Mouse (Mus musculus) CH12.LX (cell line): Measurements from ENCODE around the gene Rc3h1. TPM values are rescaled to one million over a fixed set of nuclear protein-coding genes. Genes with fewer than 3 reads are reported as not detected.

Experiments
- DNase-seq: peaks from one replicate; pipeline ENCODE4 v3.0.0-alpha.2; 2013; ENCODE audit errors: extremely low read depth
- H3K27ac ChIP-seq: 2 replicates; pipeline ENCODE4 v1.5.1; 2012; ENCODE audit warnings: low read depth, mild to moderate bottlenecking, control low read depth, moderate library complexity; ENCODE audit not compliant: insufficient read depth
- H3K27me3 ChIP-seq: replicated peaks from 2 replicates; pipeline ENCODE3; 2012; ENCODE audit warnings: inconsistent platforms
- H3K36me3 ChIP-seq, 2 experiments: replicated peaks in 1 of 2; 2 replicates each; pipeline versions ENCODE3 to v1.6.1; 2012; ENCODE audit warnings: inconsistent platforms in 1 of 2, low read length in 1 of 2, mild to moderate bottlenecking in 1 of 2, mixed read lengths in 1 of 2, moderate library complexity in 1 of 2; ENCODE audit not compliant: control insufficient read depth in 1 of 2, insufficient read depth in 1 of 2
- H3K4me1 ChIP-seq, 2 experiments: 2 replicates each; pipeline ENCODE4 v1.6.1; 2012; ENCODE audit warnings: inconsistent platforms in 1 of 2, moderate library complexity in 1 of 2; ENCODE audit not compliant: insufficient read depth in 2 of 2, control insufficient read depth in 1 of 2
- H3K4me2 ChIP-seq: 2 replicates; pipeline ENCODE4 v1.6.1; 2012; ENCODE audit warnings: low read depth, mild to moderate bottlenecking, control low read depth; ENCODE audit not compliant: poor library complexity, insufficient read depth, severe bottlenecking
- H3K4me3 ChIP-seq, 3 experiments: fragments of 150-350 bp in 1 of 3; sonication (generic) in 1 of 3; replicated peaks in 1 of 3; 2 replicates each; pipeline versions ENCODE3 to v1.5.1; 2011 to 2012; ENCODE audit warnings: low read depth in 2 of 3, low read length in 2 of 3, mild to moderate bottlenecking in 2 of 3, moderate library complexity in 2 of 3, control low read depth in 1 of 3, improper control_type of control experiment in 1 of 3, inconsistent platforms in 1 of 3, mixed read lengths in 1 of 3; ENCODE audit not compliant: poor library complexity in 1 of 3
- H3K79me2 ChIP-seq: replicated peaks from 2 replicates; pipeline ENCODE4 v1.6.1; 2012; ENCODE audit warnings: mild to moderate bottlenecking, moderate library complexity; ENCODE audit not compliant: control insufficient read depth, poor library complexity, insufficient read depth, severe bottlenecking; ENCODE audit errors: extremely low read depth
- H3K9ac ChIP-seq: 2 replicates; pipeline ENCODE4 v1.6.1; 2012; ENCODE audit warnings: low read depth, mild to moderate bottlenecking, control low read depth, moderate library complexity; ENCODE audit not compliant: insufficient read depth
- H3K9me3 ChIP-seq: replicated peaks from 2 replicates; pipeline ENCODE3; 2012; ENCODE audit warnings: low read length, inconsistent platforms, mixed read lengths
- CHD2 ChIP-seq: IDR thresholded peaks from 2 replicates; pipeline ENCODE4 v1.6.1; 2011; ENCODE audit warnings: low read length, improper control_type of control experiment
- CTCF ChIP-seq, 2 experiments: IDR thresholded peaks in 1 of 2; conservative IDR thresholded peaks in 1 of 2; 2 replicates each; pipeline ENCODE4 v1.5.1; 2011 to 2012; ENCODE audit warnings: low read depth in 2 of 2, low read length in 2 of 2, improper control_type of control experiment in 1 of 2, inconsistent platforms in 1 of 2, mild to moderate bottlenecking in 1 of 2, moderate library complexity in 1 of 2
- ELF1 ChIP-seq: IDR thresholded peaks from 2 replicates; pipeline ENCODE4 v1.6.1; 2014; ENCODE audit warnings: low read depth, mild to moderate bottlenecking, inconsistent platforms, low read length, improper control_type of control experiment
- HCFC1 ChIP-seq: IDR thresholded peaks from 2 replicates; pipeline ENCODE4 v1.6.1; 2012; ENCODE audit warnings: low read depth, mild to moderate bottlenecking, inconsistent platforms, low read length, improper control_type of control experiment
- JUN ChIP-seq: IDR thresholded peaks from 2 replicates; pipeline ENCODE4 v1.6.1; 2011; ENCODE audit warnings: low read depth, mild to moderate bottlenecking, low read length, improper control_type of control experiment, moderate library complexity; ENCODE audit not compliant: insufficient read depth
- KAT2A ChIP-seq: IDR thresholded peaks from 2 replicates; pipeline ENCODE4 v1.6.1; 2012; ENCODE audit warnings: low read length, improper control_type of control experiment, inconsistent platforms; ENCODE audit not compliant: insufficient replicate concordance
- MXI1 ChIP-seq: IDR thresholded peaks from 2 replicates; pipeline ENCODE4 v1.6.1; 2011; ENCODE audit warnings: mild to moderate bottlenecking, low read depth, low read length, improper control_type of control experiment
- PAX5 ChIP-seq: IDR thresholded peaks from 2 replicates; pipeline ENCODE4 v1.6.1; 2012; ENCODE audit warnings: low read length, inconsistent platforms, mixed read lengths
- POLR2AphosphoS2 ChIP-seq: IDR thresholded peaks from 2 replicates; pipeline ENCODE4 v1.6.1; 2011; ENCODE audit warnings: low read depth, low read length, improper control_type of control experiment
- RAD21 ChIP-seq: IDR thresholded peaks from 2 replicates; pipeline ENCODE4 v1.6.1; 2011; ENCODE audit warnings: low read depth, mild to moderate bottlenecking, low read length, improper control_type of control experiment, moderate library complexity
- RCOR1 ChIP-seq: conservative IDR thresholded peaks from 2 replicates; pipeline ENCODE4 v1.6.1; 2012; ENCODE audit warnings: low read depth, mild to moderate bottlenecking, inconsistent platforms, low read length, improper control_type of control experiment
- TBP ChIP-seq: conservative IDR thresholded peaks from 2 replicates; pipeline ENCODE4 v1.6.1; 2011; ENCODE audit warnings: low read depth, low read length, improper control_type of control experiment
- USF1 ChIP-seq: IDR thresholded peaks from 2 replicates; pipeline ENCODE4 v1.6.1; 2014; ENCODE audit warnings: low read depth, mild to moderate bottlenecking, inconsistent platforms, low read length, improper control_type of control experiment
- USF2 ChIP-seq: conservative IDR thresholded peaks from 2 replicates; pipeline ENCODE4 v1.6.1; 2011; ENCODE audit warnings: low read depth, low read length, improper control_type of control experiment
- ZKSCAN1 ChIP-seq: IDR thresholded peaks from 2 replicates; pipeline ENCODE4 v1.6.1; 2012; ENCODE audit warnings: low read depth, inconsistent platforms, low read length, improper control_type of control experiment, borderline replicate concordance
- ZMIZ1 ChIP-seq: IDR thresholded peaks from 2 replicates; pipeline ENCODE4 v1.6.1; 2012; ENCODE audit warnings: low read depth, mild to moderate bottlenecking, inconsistent platforms, low read length, improper control_type of control experiment
- dilution Hi-C: fragments of 300-500 bp; cut with MboI; formaldehyde crosslinking; loops from 2 replicates; pipeline ENCODE4 v1.14.3; 2020; ENCODE audit warnings: low sequenced_read_pairs; ENCODE audit not compliant: extremely low pct_unique_long_range_greater_than_20kb, extremely low pct_ligation_motif_present
- in situ Hi-C: fragments of 300-500 bp; cut with MboI; formaldehyde crosslinking; loops from 3 replicates; pipeline ENCODE4 v1.14.3; 2019; ENCODE audit warnings: low sequenced_read_pairs, low pct_ligation_motif_present, low pct_unique_long_range_greater_than_20kb, mixed read lengths
- polyA plus RNA-seq: library from polyadenylated mRNA; unstranded; fragments of >175 nt; gene quantifications from 2 replicates; pipeline ENCODE4 v1.2.1, GENCODE M21; 2012; ENCODE audit warnings: low read depth; ENCODE audit not compliant: insufficient read length
- total RNA-seq, 2 experiments: library from RNA; depleted of rRNA; stranded (reverse); fragments of 300-350 nt in 1 of 2; fragments of >200 nt in 1 of 2; gene quantifications; 2 replicates each; pipeline ENCODE4 v1.2.3; 2012 to 2014

Gene Rc3h1
- total and polyA plus RNA-seq, 3 experiments, result 17.8 to 22.5 (median 21.7) TPM

DNA sequence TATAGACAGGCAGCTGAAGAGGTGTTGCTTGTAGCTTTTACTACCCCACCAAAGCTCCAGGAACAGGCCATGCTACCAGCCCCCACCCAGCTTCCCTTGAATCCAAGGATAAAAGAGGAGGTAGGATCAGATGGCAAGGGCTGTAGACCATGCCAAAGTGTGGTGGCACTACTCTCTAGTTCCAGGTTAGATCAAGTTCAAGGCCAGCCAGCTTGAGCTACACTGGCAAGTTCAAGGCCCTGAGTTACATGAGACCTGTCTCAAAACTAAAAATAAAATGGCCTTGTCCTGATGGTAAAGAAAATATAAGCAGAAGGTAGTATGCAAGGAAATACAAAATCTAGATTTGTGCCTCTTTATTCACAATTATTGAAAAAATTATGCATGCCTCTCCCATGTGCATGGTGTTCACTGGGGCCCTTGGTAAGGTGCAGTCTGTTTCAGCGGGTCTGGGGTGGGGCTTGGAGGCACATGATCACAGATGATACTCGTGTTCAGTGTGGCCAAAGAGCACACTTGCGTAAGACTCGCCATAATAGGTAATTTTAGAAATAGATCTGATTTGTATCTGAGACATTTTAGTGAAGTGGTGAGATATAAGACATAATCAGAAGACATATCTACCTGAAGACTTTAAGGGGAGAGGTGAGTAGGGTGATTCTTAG, 72.0 kb downstream of the Rc3h1 start, which contains the start of gene Serpinc1:
Serpinc1 (plus strand) TSS at position 515 of the 665 bp plus-strand sequence.
- Histone ChIP-seq H3K4me1 (peaks cover 6 to 29% of the 10 kb centered on the region in 2 experiments), H3K79me2 (no peaks in the 10 kb centered on the region), H3K9ac (no peak within 1 kb of the TSS), H3K4me3 (no peak within 1 kb of the TSS), H3K9me3 (no peaks in the 10 kb centered on the region), H3K4me2 (no peak within 1 kb of the TSS), H3K36me3 (peaks cover 6 to 8% of the 10 kb centered on the region in 2 experiments), H3K27me3 (no peaks in the 10 kb centered on the region), H3K27ac (no peak within 1 kb of the TSS)
- TF ChIP-seq USF1 (no peak), KAT2A (no peak), ZKSCAN1 (no peak), PAX5 (no peak), RAD21 (no peak), POLR2AphosphoS2 (no peak), ZMIZ1 (no peak)
- DNase-seq, result no peak
- dilution Hi-C loops, result no loop called here
- in situ Hi-C loops, result no loop called here

DNA sequence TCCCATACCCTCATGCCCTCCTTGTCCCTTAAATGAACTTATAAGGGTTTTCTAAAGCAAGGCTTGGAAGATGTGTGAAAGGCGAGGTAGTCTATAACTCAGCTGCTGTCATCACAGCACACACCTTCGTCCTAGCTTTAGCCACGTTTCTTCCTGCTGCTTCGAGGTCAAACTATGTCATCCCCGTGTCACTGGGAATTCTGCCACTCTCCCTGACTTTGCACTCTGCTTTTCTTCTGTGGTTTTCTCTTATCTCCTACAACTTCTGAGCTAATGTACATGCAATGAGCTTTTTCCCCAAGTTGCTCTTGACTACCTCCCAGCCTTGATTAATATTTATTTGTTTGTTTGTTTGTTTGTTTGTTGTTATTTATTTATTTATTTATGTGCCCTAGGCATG, 73.8 kb downstream of the Rc3h1 start:
- H3K4me1 ChIP-seq, result peaks cover 15 to 34% of the 10 kb centered on the region in 2 experiments
- no peak overlapping the region for H3K4me2 ChIP-seq
- no peak for DNase-seq
- H3K79me2 ChIP-seq, result peaks cover 3% of the 10 kb centered on the region; the same call in 1 of the 2 replicates
- peaks cover 6% of the 10 kb centered on the region in 2 experiments for H3K36me3 ChIP-seq
- no peak overlapping the region for H3K27ac ChIP-seq
- H3K9ac ChIP-seq, result no peak overlapping the region
- in situ Hi-C loops (no loop called here), dilution Hi-C loops (no loop called here)
- no peak for TF ChIP-seq TBP
- TF ChIP-seq RCOR1, result no peak
- no peak for TF ChIP-seq CTCF (conservative IDR thresholded peaks at IDR 0.05 in 1 of 2, IDR thresholded peaks at IDR 0.05 in 1 of 2; ENCODE audit: low read depth in 2 of 2, low read length in 2 of 2)
- TF ChIP-seq CHD2, result no peak
- TF ChIP-seq ELF1, result no peak
- no peak for TF ChIP-seq USF2
- TF ChIP-seq MXI1, result no peak
- TF ChIP-seq JUN, result no peak
- no peak for TF ChIP-seq HCFC1
- no peak for TF ChIP-seq ZKSCAN1
- no peak overlapping the region for H3K4me3 ChIP-seq
- no peaks in the 10 kb centered on the region for H3K9me3 ChIP-seq
- H3K27me3 ChIP-seq, result no peaks in the 10 kb centered on the region
